Mouse (Mus musculus): ENCODE results near the gene Fndc9. TPM values are rescaled to one million over a fixed set of nuclear protein-coding genes. Genes with fewer than 3 reads are reported as not detected.
A peak's percentile ranks its signal among the peaks of the same experiment; 100 is the strongest.

Fndc9 gene
- polyA plus RNA-seq, 1 experiment from 2014 or later, result 0.03 TPM

DNA sequence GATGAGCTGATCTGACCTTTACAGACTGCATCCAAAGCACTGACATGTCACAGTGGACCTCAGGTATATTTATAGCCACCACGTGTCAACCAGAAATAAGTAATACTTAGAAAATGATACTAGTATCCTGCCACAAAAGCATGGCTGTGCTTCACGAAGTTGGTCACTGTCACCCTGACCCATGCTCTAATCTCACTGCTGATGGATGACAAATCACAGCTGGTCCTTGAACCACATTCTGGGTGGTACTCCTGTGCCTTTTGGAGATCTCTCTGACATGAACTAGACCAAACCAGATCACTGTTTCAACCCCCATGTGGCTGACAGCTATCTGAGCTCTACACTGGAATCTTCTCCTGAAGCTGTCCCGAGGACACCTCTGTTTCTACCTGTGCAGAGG lies 27.5 kb downstream of the Fndc9 start:
- no peak for ATAC-seq (ENCODE audit: low read depth)
- H3K4me2 ChIP-seq, result no peak overlapping the region
- 65% methylated on average over 3 of the region's 3 CpGs for WGBS (ENCODE audit: insufficient replicate concordance)

DNA sequence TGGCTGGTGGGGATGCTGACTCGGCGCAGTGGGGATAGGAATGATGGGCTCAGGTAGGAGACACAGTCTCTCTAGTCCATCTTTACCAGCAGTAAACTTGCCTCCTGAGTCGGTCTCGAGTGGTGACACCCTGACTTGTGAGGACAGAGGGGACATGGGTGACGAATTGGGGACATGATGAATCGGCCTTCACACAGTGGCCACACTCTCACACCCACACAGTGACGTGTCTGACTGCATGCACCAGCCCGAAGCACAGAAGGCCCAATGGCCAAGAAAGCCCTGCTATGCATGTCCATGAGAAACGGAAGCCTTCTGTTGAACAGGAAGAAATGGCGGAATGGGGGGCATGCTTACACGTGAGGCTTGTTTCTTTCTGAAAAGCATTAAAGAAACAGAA lies 28.0 kb downstream of the Fndc9 start:
- WGBS (ENCODE audit: insufficient replicate concordance), result 73% methylated on average over 11 of the region's 11 CpGs
- Histone ChIP-seq H3K4me3 (replicated peaks) (no peak overlapping the region), H3K27ac (no peak overlapping the region), H3K4me2 (no peak overlapping the region), H3K36me3 (no peaks in the 10 kb centered on the region), H3K9ac (no peak overlapping the region), H3K4me1 (replicated peaks) (no peaks in the 10 kb centered on the region), H3K9me3 (replicated peaks) (no peaks in the 10 kb centered on the region), H3K27me3 (no peaks in the 10 kb centered on the region)
- no peak for DNase-seq
- ATAC-seq (ENCODE audit: low read depth), result no peak

More for the DNA sequence above, 27.5 kb downstream of the Fndc9 start:
- Histone ChIP-seq H3K27ac (no peak overlapping the region), H3K36me3 (no peaks in the 10 kb centered on the region), H3K9me3 (replicated peaks) (no peaks in the 10 kb centered on the region), H3K4me3 (replicated peaks) (no peak overlapping the region), H3K4me1 (replicated peaks) (no peaks in the 10 kb centered on the region), H3K9ac (no peak overlapping the region), H3K27me3 (no peaks in the 10 kb centered on the region)
- DNase-seq, result no peak

DNA sequence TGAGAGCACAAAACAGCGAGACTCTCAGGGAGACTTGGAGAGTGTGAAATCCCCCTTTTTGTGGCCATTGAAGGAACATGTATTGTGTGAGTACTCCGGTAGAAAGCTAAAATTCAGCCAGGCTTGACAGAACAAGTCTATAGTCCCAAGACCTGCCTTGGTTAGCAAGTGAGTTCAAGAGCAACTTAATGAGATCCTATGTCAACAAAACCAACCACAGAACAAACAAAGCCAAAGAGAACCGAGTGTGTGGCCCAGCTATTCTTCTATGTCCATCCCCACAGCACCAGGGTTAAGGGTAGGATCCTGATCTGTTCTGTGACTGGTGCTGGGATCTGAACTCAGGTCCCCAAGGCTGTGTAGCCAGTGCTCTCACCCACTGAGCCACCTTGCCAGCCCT lies 29.3 kb downstream of the Fndc9 start:
- H3K27me3 ChIP-seq, result no peaks in the 10 kb centered on the region
- no peak overlapping the region for H3K9ac ChIP-seq
- H3K4me3 ChIP-seq (replicated peaks), result no peak overlapping the region
- H3K4me2 ChIP-seq, result no peak overlapping the region
- ATAC-seq (ENCODE audit: low read depth) (no peak), DNase-seq (no peak)
- no peaks in the 10 kb centered on the region for H3K36me3 ChIP-seq
- H3K27ac ChIP-seq, result no peak overlapping the region
- H3K9me3 ChIP-seq (replicated peaks), result no peaks in the 10 kb centered on the region
- 58% methylated on average over 3 of the region's 3 CpGs for WGBS (ENCODE audit: insufficient replicate concordance)
- no peaks in the 10 kb centered on the region for H3K4me1 ChIP-seq (replicated peaks)

DNA sequence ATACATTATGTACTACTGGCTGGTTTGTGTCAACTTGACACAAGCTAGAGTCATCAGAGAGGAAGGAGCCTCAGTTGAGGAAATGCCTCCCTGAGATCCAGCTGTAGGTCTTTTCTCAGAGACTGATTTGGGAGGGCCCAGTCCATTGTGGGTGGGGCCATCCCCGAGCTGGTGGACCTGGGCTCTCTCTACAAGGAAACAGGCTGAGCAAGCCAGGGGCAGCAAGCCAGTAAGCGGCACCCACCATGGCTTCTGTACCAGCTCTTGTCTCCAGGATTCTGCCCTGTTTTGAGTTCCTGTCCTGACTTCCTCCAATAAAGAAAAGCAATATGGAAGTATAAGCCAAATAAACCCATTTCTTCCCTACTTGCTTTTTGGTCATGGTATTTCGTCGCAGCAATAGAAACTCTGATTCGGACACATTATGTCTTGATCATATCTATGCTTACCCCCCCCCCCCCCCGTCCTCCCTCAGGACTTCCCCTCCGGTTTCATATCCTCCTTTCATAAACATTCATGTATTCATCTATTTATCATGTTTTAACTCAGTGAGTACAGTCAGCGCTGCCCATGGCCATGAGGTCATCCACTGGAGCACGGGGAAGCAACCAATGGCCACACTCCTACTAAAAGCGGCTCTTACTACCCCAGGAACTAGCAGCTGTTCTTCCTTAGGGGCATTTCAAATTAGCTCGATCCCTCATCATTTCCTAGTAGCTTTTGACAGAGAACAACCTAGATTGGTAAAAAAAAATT lies 29.9 kb downstream of the Fndc9 start:
- no peak for DNase-seq
- Histone ChIP-seq H3K9me3 (replicated peaks) (no peaks in the 10 kb centered on the region), H3K4me2 (no peak overlapping the region), H3K27ac (no peak overlapping the region), H3K4me1 (replicated peaks) (no peaks in the 10 kb centered on the region), H3K4me3 (replicated peaks) (no peak overlapping the region), H3K36me3 (no peaks in the 10 kb centered on the region), H3K9ac (no peak overlapping the region), H3K27me3 (no peaks in the 10 kb centered on the region)
- ATAC-seq (ENCODE audit: low read depth), result no peak
- WGBS (ENCODE audit: insufficient replicate concordance), result 75% methylated on average over 11 of the region's 11 CpGs

DNA sequence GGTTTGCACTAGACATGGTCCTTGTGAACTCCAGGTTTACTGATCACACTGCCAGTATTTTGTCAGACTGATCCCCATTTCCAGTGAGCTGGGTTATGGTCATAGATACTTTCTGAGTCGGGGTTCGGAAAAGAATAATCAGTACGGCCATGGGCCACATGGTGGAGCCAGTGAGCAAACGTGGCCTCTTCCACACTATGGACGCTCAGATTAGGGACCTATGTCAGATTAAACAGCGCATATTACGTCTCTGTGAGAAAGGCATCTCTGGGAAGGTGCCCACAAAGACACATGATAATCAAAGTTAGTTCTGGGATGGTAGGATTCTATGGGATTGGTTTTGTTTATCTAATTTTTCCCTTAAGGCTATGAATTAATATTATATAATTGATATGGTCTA lies 33.7 kb downstream of the Fndc9 start:
- DNase-seq (peak; percentile 28), ATAC-seq (ENCODE audit: low read depth) (peak; percentile 41)
- 18% methylated on average over 7 of the region's 7 CpGs for WGBS (ENCODE audit: insufficient replicate concordance)
- Histone ChIP-seq H3K36me3 (peaks cover 2% of the 10 kb centered on the region; the same call in 1 of the 2 replicates), H3K9ac (no peak overlapping the region), H3K4me3 (replicated peaks) (no peak overlapping the region), H3K27me3 (no peaks in the 10 kb centered on the region), H3K9me3 (replicated peaks) (no peaks in the 10 kb centered on the region), H3K4me1 (replicated peaks) (no peaks in the 10 kb centered on the region), H3K4me2 (no peak overlapping the region), H3K27ac (no peak overlapping the region)

DNA sequence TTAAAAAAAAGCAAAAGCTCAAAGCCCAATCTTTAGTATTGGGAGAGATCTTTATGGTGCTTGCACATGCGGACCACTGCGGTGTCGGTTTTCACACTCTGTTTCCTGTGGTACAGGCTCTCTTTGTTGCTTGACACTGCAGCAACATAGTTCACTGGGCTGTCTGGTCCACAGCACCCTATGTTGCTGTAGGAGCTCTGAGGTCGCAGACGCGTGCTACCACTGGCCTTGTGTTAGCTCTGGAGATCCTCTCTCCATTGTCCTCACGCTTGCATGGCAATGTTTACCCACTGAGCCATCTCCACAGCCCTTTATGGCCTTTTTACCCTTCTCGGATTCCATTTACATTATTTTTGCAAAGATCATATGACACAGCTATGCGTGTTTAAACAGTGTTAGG lies 34.1 kb downstream of the Fndc9 start:
- Histone ChIP-seq H3K4me2 (no peak overlapping the region), H3K4me1 (replicated peaks) (no peaks in the 10 kb centered on the region), H3K9ac (no peak overlapping the region), H3K9me3 (replicated peaks) (no peaks in the 10 kb centered on the region), H3K27me3 (no peaks in the 10 kb centered on the region), H3K36me3 (peaks cover 4% of the 10 kb centered on the region; the same call in 1 of the 2 replicates), H3K27ac (no peak overlapping the region), H3K4me3 (replicated peaks) (no peak overlapping the region)
- no peak for ATAC-seq (ENCODE audit: low read depth)
- 70% methylated on average over 9 of the region's 9 CpGs for WGBS (ENCODE audit: insufficient replicate concordance)
- no peak for DNase-seq

DNA sequence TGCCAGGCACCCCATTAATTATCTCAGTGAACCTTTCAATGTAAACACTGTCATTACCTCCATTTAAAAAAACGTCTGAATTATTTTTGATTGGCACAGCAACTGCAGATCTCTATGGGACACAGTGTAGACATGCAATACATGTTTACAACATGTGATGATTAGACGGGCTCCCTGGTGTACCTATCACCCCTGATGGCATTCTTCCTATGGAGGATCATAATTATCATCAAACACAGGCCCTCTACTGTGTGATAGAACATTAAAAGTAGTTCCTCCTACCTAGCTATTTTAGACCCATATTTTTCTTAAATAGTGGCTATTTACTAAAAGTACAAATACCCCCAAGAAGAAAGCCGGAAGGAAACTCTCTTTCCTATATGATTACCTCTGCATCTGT lies 34.6 kb downstream of the Fndc9 start:
- Histone ChIP-seq H3K4me1 (replicated peaks) (no peaks in the 10 kb centered on the region), H3K27ac (no peak overlapping the region), H3K9me3 (replicated peaks) (no peaks in the 10 kb centered on the region), H3K36me3 (peaks cover 4% of the 10 kb centered on the region; the same call in 1 of the 2 replicates), H3K27me3 (no peaks in the 10 kb centered on the region), H3K4me2 (no peak overlapping the region), H3K4me3 (replicated peaks) (no peak overlapping the region), H3K9ac (no peak overlapping the region)
- WGBS (ENCODE audit: insufficient replicate concordance), result 56% methylated on average over 3 of the region's 3 CpGs
- ATAC-seq (ENCODE audit: low read depth), result no peak
- no peak for DNase-seq

DNA sequence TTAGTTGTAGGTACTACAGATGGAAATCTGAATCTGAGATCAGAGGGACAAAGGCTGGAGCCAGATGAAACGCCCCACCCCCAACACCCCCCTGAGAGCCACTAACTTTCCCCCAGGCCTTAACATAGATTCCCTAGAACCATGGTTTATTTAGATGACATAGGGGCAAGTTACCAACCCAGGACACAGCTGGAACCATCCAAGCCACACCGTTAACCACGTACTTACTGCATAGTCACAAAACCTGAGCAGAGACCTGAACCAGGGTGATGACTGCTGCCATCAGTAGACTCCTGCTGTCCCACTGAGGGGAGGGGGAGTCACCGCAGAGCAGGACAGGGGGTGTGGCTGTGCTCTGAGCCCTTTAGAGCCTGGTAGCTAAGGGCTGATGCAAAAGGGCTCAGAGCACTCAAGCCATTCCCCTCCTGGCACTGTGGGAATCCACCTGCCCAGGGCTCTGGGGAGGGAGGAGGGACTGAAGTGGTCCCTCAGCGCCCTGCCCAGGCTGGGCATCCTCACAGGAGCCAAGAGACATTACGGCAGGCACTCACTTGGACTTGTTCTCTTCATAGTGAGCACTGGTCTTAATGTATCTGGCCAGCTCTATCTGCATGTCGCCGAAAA lies 36.8 kb downstream of the Fndc9 start:
- H3K27ac ChIP-seq, result no peak overlapping the region
- H3K9ac ChIP-seq, result no peak overlapping the region
- WGBS (ENCODE audit: insufficient replicate concordance), result 73% methylated on average over 8 of the region's 8 CpGs
- no peak overlapping the region for H3K4me3 ChIP-seq (replicated peaks)
- peaks cover 4% of the 10 kb centered on the region; the same call in 1 of the 2 replicates for H3K36me3 ChIP-seq
- H3K27me3 ChIP-seq, result no peaks in the 10 kb centered on the region
- ATAC-seq (ENCODE audit: low read depth) (no peak), DNase-seq (no peak)
- H3K4me1 ChIP-seq (replicated peaks), result no peaks in the 10 kb centered on the region
- H3K9me3 ChIP-seq (replicated peaks), result no peaks in the 10 kb centered on the region
- H3K4me2 ChIP-seq, result no peak overlapping the region

DNA sequence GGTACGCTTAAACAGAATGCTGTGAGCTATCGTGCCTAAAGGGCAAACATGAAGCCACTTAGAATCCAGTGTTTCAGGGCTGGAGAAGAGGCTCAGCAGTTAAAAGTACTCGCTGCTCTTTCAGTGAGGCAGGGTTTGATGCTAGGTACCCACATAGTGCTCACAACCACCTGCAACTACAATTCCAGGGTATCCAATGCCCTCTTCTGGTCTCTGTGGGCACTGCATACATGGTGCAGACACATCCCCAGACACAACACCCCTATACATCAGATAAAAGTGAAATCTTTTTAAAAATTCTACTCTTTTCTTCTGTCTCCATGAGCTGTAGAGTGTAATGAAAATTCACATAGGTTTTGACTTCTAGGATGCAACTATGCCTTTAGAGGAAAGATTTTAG lies 38.6 kb downstream of the Fndc9 start:
- Histone ChIP-seq H3K4me1 (replicated peaks) (no peaks in the 10 kb centered on the region), H3K9me3 (replicated peaks) (no peaks in the 10 kb centered on the region), H3K4me2 (no peak overlapping the region), H3K27ac (no peak overlapping the region), H3K27me3 (no peaks in the 10 kb centered on the region), H3K36me3 (peaks cover 4% of the 10 kb centered on the region; the same call in 1 of the 2 replicates), H3K9ac (no peak overlapping the region), H3K4me3 (replicated peaks) (no peak overlapping the region)
- DNase-seq, result no peak
- ATAC-seq (ENCODE audit: low read depth), result no peak
- 79% methylated on average over 3 of the region's 3 CpGs for WGBS (ENCODE audit: insufficient replicate concordance)

DNA sequence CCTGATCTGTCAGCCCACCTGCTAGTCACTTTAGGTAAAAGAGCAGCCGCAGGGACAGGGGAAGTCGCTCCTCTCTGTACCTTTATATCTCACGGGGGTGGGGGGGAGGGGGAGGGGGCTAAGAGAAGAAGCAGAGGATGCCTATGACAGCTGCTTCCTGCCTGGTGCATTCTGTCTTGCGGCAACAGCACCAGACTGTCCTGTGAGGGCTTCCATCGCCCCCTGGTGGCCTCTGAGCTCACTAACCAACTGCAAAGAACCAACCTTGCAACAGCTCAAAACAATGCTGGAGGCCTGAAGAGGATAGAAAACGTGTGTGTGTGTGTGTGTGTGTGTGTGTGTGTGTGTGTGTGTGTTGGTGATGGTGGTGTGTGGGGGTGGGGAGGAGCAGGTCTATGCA lies 40.0 kb downstream of the Fndc9 start:
- H3K27me3 ChIP-seq, result no peaks in the 10 kb centered on the region
- DNase-seq, result peak; percentile 38
- ATAC-seq (ENCODE audit: low read depth), result peak; percentile 53
- H3K9me3 ChIP-seq (replicated peaks), result no peaks in the 10 kb centered on the region
- no peak overlapping the region for H3K4me2 ChIP-seq
- H3K4me3 ChIP-seq (replicated peaks), result no peak overlapping the region
- H3K4me1 ChIP-seq (replicated peaks), result no peaks in the 10 kb centered on the region
- WGBS (ENCODE audit: insufficient replicate concordance), result 3% methylated on average over 6 of the region's 6 CpGs
- peaks cover 4% of the 10 kb centered on the region; the same call in 1 of the 2 replicates for H3K36me3 ChIP-seq
- no peak overlapping the region for H3K27ac ChIP-seq
- no peak overlapping the region for H3K9ac ChIP-seq

DNA sequence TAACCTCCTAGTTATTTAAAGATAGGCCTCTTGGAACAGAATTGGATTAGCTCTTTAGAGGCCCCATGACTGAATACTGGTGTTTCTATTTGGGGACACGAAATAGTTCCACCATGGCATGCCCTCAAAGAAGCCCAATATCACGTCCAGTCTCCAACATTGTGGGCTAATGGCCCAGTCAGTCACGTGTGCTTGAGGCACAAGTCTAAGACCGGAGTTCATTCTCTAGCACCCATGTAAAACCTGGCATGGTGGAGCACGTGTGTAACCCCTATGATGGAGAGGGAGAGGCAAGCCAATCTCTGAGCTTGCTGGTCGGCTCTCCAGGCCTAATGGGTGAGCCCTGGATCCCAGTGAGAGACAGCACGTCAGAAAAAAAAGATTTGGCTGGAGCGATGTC lies 40.8 kb downstream of the Fndc9 start:
- Histone ChIP-seq H3K9ac (no peak overlapping the region), H3K9me3 (replicated peaks) (no peaks in the 10 kb centered on the region), H3K4me1 (replicated peaks) (no peaks in the 10 kb centered on the region), H3K4me2 (no peak overlapping the region), H3K36me3 (peaks cover 4% of the 10 kb centered on the region; the same call in 1 of the 2 replicates), H3K27me3 (no peaks in the 10 kb centered on the region), H3K27ac (no peak overlapping the region), H3K4me3 (replicated peaks) (no peak overlapping the region)
- WGBS (ENCODE audit: insufficient replicate concordance), result 70% methylated on average over 8 of the region's 8 CpGs
- ATAC-seq (ENCODE audit: low read depth) (no peak), DNase-seq (no peak)

DNA sequence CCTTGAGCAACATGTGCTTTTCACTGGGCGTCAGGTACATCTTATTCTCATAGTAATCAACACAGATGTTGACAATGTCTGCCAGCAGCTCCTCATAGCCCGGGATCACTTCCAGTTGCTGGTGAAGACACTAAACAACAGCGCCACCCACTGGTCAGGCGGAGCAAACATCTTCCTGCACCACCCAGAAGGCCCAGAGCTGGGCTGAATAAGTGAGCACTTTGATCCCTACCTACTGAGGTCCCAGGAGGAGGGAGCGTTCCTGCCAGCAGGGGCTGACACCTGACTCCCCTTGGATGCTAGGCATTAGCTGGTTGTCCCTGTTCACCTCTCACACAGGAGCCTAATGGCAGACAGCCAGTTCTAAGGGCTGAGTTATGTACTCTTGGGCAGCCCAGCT lies 41.4 kb downstream of the Fndc9 start:
- H3K36me3 ChIP-seq, result peaks cover 4% of the 10 kb centered on the region; the same call in 1 of the 2 replicates
- peak; percentile 23 for DNase-seq
- 0 out of 2 replicates have a peak, but pooled peaks have one; percentile 23 for ATAC-seq (ENCODE audit: low read depth)
- WGBS (ENCODE audit: insufficient replicate concordance), result 39% methylated on average over 5 of the region's 5 CpGs
- no peaks in the 10 kb centered on the region for H3K27me3 ChIP-seq
- H3K4me1 ChIP-seq (replicated peaks), result no peaks in the 10 kb centered on the region
- H3K27ac ChIP-seq, result no peak overlapping the region
- no peak overlapping the region for H3K4me3 ChIP-seq (replicated peaks)
- no peak overlapping the region for H3K9ac ChIP-seq
- H3K9me3 ChIP-seq (replicated peaks), result no peaks in the 10 kb centered on the region
- no peak overlapping the region for H3K4me2 ChIP-seq
